Mouse (Mus musculus): ENCODE results near the gene Cers6.

GRCm38 (mm10) chr2:69104511-69105145, 243.4 kb downstream of the Cers6 start:
- TF ChIP-seq CTCF (IDR thresholded peaks at IDR 0.05; ENCODE audit: borderline replicate concordance, control insufficient read depth, extremely low read depth, insufficient read depth, low read length, poor library complexity): no peak
- TF ChIP-seq POLR2A (IDR thresholded peaks at IDR 0.05; ENCODE audit: control insufficient read depth, extremely low read depth, insufficient read depth, low read length, poor library complexity): no peak
